Mouse (Mus musculus): ENCODE results near the gene Smg8. TPM values are rescaled to one million over a fixed set of nuclear protein-coding genes. Genes with fewer than 3 reads are reported as not detected.

Gene Smg8
- total and polyA plus RNA-seq, 3 experiments, result 21.5 to 29.4 (median 27.9) TPM

DNA sequence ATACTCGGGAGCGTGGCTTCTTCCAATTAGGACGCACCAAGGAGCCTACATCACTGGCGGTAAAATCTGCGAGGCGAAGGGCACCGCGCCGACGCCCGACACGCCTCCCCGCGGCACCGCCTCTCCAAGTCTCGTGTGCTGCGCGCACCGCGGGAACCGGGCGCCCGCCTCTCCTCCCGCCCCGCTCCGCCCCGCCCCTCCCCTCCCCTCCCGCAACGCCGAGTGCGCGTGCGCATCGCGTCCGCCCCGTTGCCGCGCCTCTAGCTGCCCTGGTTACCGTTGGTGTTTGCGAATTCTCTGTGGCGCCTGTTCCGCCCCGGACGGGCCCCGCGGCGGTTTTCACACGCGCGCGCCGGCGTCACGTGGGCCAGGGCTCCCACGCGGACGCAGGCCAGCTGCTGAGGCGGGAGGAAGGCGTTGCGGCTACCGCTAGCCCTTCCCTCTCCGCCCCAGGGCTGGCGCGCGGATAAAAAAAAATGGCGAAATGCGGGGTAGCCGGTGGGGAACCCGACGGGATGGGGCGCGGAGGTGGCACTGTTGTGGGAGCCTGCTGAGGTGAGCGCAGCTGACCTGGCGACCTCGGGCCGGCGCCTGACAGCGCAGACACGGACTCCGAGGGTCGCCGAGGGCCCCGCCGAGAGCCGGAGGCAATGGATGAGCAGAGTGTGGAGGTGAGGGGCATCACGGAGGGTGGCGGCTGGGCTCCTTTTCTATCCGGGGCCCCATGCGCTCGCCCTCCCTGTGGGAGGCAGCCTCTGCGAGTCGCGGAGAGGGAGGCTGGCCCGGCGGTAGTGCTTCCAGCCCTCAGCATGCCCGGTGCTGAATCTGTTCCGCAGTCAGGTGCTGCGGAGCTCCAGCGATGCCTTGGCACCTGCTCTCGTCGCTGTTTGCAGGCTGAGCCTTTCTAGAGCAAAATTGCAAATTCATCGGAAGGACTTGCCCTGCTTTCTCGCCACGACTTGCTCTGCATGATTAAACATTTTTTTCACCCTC is 40.5 kb upstream of the Smg8 start, which contains the start of gene Trim37 (continued):
- TF ChIP-seq ETS1 (conservative IDR thresholded peaks at IDR 0.05; ENCODE audit: low read depth, low read length) (no peak; the same call in 1 of the 2 replicates), RAD21 (IDR thresholded peaks at IDR 0.05; ENCODE audit: low read depth, low read length) (no peak), MAX (IDR thresholded peaks at IDR 0.05; ENCODE audit: low read length) (peak; percentile 65), CHD2 (IDR thresholded peaks at IDR 0.05; ENCODE audit: low read length) (peak; percentile 82), ELF1 (IDR thresholded peaks at IDR 0.05; ENCODE audit: low read depth, low read length) (peak; percentile 23; the same call in 1 of the 2 replicates), MXI1 (IDR thresholded peaks at IDR 0.05; ENCODE audit: low read depth, low read length) (peak; percentile 98), E2F4 (IDR thresholded peaks at IDR 0.05; ENCODE audit: insufficient replicate concordance, low read depth, low read length) (no peak), JUND (conservative IDR thresholded peaks at IDR 0.05; ENCODE audit: low read depth, low read length) (no peak), CHD1 (IDR thresholded peaks at IDR 0.05; ENCODE audit: low read depth, low read length) (peak; percentile 61; the same call in 1 of the 2 replicates), USF1 (IDR thresholded peaks at IDR 0.05; ENCODE audit: low read depth, low read length) (peak; percentile 88), KAT2A (IDR thresholded peaks at IDR 0.05; ENCODE audit: insufficient replicate concordance, low read length) (0 out of 2 replicates have a peak, but pooled peaks have one; percentile 47), SMC3 (IDR thresholded peaks at IDR 0.05; ENCODE audit: low read depth, low read length) (no peak), POLR2AphosphoS2 (IDR thresholded peaks at IDR 0.05; ENCODE audit: low read depth, low read length) (peak; percentile 67; the same call in 1 of the 2 replicates), ZC3H11A (IDR thresholded peaks at IDR 0.05; ENCODE audit: low read depth, low read length) (no peak), SIN3A (IDR thresholded peaks at IDR 0.05; ENCODE audit: low read length) (peak; percentile 82)

DNA sequence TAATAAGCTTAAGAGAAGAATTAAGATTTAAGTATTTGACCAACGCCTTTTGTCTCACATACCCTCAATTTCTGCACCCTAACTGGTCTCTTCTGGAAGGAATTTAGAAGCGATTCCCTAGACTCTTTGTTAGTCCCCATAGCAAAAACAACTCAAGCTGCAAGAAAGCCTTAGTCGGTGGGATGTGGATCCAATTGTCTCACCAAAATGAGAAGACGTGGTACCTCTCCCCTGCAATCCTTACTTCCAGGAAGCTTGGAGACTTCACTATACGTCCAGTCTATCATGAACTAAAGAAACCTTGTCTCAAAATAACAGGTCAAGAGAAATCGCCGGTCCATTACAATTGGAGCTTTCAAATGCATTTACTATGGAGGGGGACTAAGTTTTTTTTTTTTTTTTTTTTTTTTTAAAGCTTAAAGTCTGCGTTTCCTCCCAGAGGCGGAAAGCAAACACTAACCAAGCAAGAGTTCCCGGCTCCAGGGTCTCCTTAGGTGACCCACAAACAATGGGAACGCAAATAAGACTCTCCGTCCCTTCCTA is 39.8 kb upstream of the Smg8 start:
- Histone ChIP-seq H3K9me3 (replicated peaks; ENCODE audit: low read length) (no peaks in the 10 kb centered on the region), H3K4me3 (replicated peaks in 1 of 3; ENCODE audit: low read depth in 2 of 3, low read length in 2 of 3, poor library complexity in 1 of 3) (peak overlapping the region; percentile 56 to 94 (median 60)), H3K27ac (ENCODE audit: insufficient read depth, low read depth) (no peak overlapping the region), H3K9ac (ENCODE audit: insufficient read depth, low read depth) (peak overlapping the region; percentile 57), H3K4me2 (ENCODE audit: insufficient read depth, low read depth, poor library complexity, severe bottlenecking) (peak overlapping the region; percentile 89), H3K79me2 (replicated peaks; ENCODE audit: control insufficient read depth, extremely low read depth, insufficient read depth, poor library complexity, severe bottlenecking) (peaks cover 11% of the 10 kb centered on the region), H3K36me3 (replicated peaks in 1 of 2; ENCODE audit: control insufficient read depth in 1 of 2, insufficient read depth in 1 of 2, low read length in 1 of 2) (peaks cover 11 to 51% of the 10 kb centered on the region in 2 experiments), H3K27me3 (replicated peaks) (no peaks in the 10 kb centered on the region), H3K4me1 (ENCODE audit: control insufficient read depth in 1 of 2, insufficient read depth in 2 of 2) (peaks cover 3 to 28% of the 10 kb centered on the region in 2 experiments)
- DNase-seq (ENCODE audit: extremely low read depth), result no peak
- no peak for TF ChIP-seq UBTF (IDR thresholded peaks at IDR 0.05; ENCODE audit: low read depth, low read length)
- TF ChIP-seq GABPA (IDR thresholded peaks at IDR 0.05; ENCODE audit: insufficient replicate concordance, low read depth, low read length), result no peak
- TF ChIP-seq ELF1 (IDR thresholded peaks at IDR 0.05; ENCODE audit: low read depth, low read length), result no peak
- peak; percentile 94 for TF ChIP-seq ZNF384 (IDR thresholded peaks at IDR 0.05; ENCODE audit: low read depth, low read length)
- TF ChIP-seq MAZ (IDR thresholded peaks at IDR 0.05; ENCODE audit: low read depth, low read length), result 0 out of 2 replicates have a peak, but pooled peaks have one; percentile 4
- TF ChIP-seq POLR2AphosphoS2 (IDR thresholded peaks at IDR 0.05; ENCODE audit: low read depth, low read length), result 0 out of 2 replicates have a peak, but pooled peaks have one; percentile 8
- 0 out of 2 replicates have a peak, but pooled peaks have one; percentile 83 for TF ChIP-seq E2F4 (IDR thresholded peaks at IDR 0.05; ENCODE audit: insufficient replicate concordance, low read depth, low read length)
- no peak for TF ChIP-seq RAD21 (IDR thresholded peaks at IDR 0.05; ENCODE audit: low read depth, low read length)
- 0 out of 2 replicates have a peak, but pooled peaks have one; percentile 67 for TF ChIP-seq CHD1 (IDR thresholded peaks at IDR 0.05; ENCODE audit: low read depth, low read length)
- 0 out of 2 replicates have a peak, but pooled peaks have one; percentile 43 for TF ChIP-seq TBP (conservative IDR thresholded peaks at IDR 0.05; ENCODE audit: low read depth, low read length)
- TF ChIP-seq MXI1 (IDR thresholded peaks at IDR 0.05; ENCODE audit: low read depth, low read length), result no peak
- no peak for TF ChIP-seq NRF1 (IDR thresholded peaks at IDR 0.05; ENCODE audit: low read depth, low read length)
- no peak for TF ChIP-seq KAT2A (IDR thresholded peaks at IDR 0.05; ENCODE audit: insufficient replicate concordance, low read length)
- no peak for TF ChIP-seq POLR2A (IDR thresholded peaks at IDR 0.05; ENCODE audit: low read depth, low read length)
- TF ChIP-seq NELFE (IDR thresholded peaks at IDR 0.05; ENCODE audit: low read depth, low read length), result no peak
- TF ChIP-seq USF2 (conservative IDR thresholded peaks at IDR 0.05; ENCODE audit: low read depth, low read length), result no peak
- no peak for TF ChIP-seq RCOR1 (conservative IDR thresholded peaks at IDR 0.05; ENCODE audit: low read depth, low read length)
- no peak for TF ChIP-seq MAX (IDR thresholded peaks at IDR 0.05; ENCODE audit: low read length)
- no peak for TF ChIP-seq PAX5 (IDR thresholded peaks at IDR 0.05; ENCODE audit: low read length)
- no peak for TF ChIP-seq ZC3H11A (IDR thresholded peaks at IDR 0.05; ENCODE audit: low read depth, low read length)
- TF ChIP-seq JUN (IDR thresholded peaks at IDR 0.05; ENCODE audit: insufficient read depth, low read depth, low read length), result no peak
- TF ChIP-seq BHLHE40 (IDR thresholded peaks at IDR 0.05; ENCODE audit: low read depth, low read length), result no peak
- TF ChIP-seq MEF2A (IDR thresholded peaks at IDR 0.05; ENCODE audit: borderline replicate concordance, low read depth, low read length), result 0 out of 2 replicates have a peak, but pooled peaks have one; percentile 11
- TF ChIP-seq ETS1 (conservative IDR thresholded peaks at IDR 0.05; ENCODE audit: low read depth, low read length), result no peak
- in situ Hi-C loops (cut with MboI; ENCODE audit: low pct_ligation_motif_present, low pct_unique_long_range_greater_than_20kb, low sequenced_read_pairs), result no loop called here
- dilution Hi-C loops (cut with MboI; ENCODE audit: extremely low pct_ligation_motif_present, extremely low pct_unique_long_range_greater_than_20kb, low sequenced_read_pairs), result no loop called here
